Mouse (Mus musculus): ENCODE data around the gene Gabarapl1. TPM values are rescaled to one million over a fixed set of nuclear protein-coding genes. Genes with fewer than 3 reads are reported as not detected.
A peak's percentile ranks its signal among the peaks of the same experiment; 100 is the strongest.

Gene Gabarapl1
- total and polyA plus RNA-seq, 3 experiments = 43.9 to 102 (median 80.8) TPM

- Histone ChIP-seq H3K4me3 (replicated peaks in 1 of 3; ENCODE audit: low read depth in 2 of 3, low read length in 2 of 3, poor library complexity in 1 of 3) (no peak overlapping the region), H3K36me3 (replicated peaks in 1 of 2; ENCODE audit: control insufficient read depth in 1 of 2, insufficient read depth in 1 of 2, low read length in 1 of 2) (peaks cover 2 to 6% of the 10 kb centered on the region in 2 experiments), H3K4me2 (ENCODE audit: insufficient read depth, low read depth, poor library complexity, severe bottlenecking) (no peak overlapping the region), H3K27me3 (replicated peaks) (no peaks in the 10 kb centered on the region), H3K4me1 (ENCODE audit: control insufficient read depth in 1 of 2, insufficient read depth in 2 of 2) (peaks cover 3 to 16% of the 10 kb centered on the region in 2 experiments), H3K27ac (ENCODE audit: insufficient read depth, low read depth) (no peak overlapping the region), H3K9ac (ENCODE audit: insufficient read depth, low read depth) (no peak overlapping the region), H3K9me3 (replicated peaks; ENCODE audit: low read length) (no peaks in the 10 kb centered on the region), H3K79me2 (replicated peaks; ENCODE audit: control insufficient read depth, extremely low read depth, insufficient read depth, poor library complexity, severe bottlenecking) (peaks cover 19% of the 10 kb centered on the region)
- no peak for DNase-seq (ENCODE audit: extremely low read depth)
- TF ChIP-seq RCOR1 (conservative IDR thresholded peaks at IDR 0.05; ENCODE audit: low read depth, low read length) = no peak
- in situ Hi-C loops (cut with MboI; ENCODE audit: low pct_ligation_motif_present, low pct_unique_long_range_greater_than_20kb, low sequenced_read_pairs) (loop anchor here (25.0 kb wide), 1 partner anchor 268 kb away; no protein-coding TSS in a partner anchor), dilution Hi-C loops (cut with MboI; ENCODE audit: extremely low pct_ligation_motif_present, extremely low pct_unique_long_range_greater_than_20kb, low sequenced_read_pairs) (no loop called here)
These were observed 2.7 kb upstream of the Gabarapl1 start for GRCm38 (mm10) chr6:129530261-129530660.

GRCm38 (mm10) chr6:129532556-129532941 lies 411 bp upstream of the Gabarapl1 start:
- H3K4me3 ChIP-seq (replicated peaks in 1 of 3; ENCODE audit: low read depth in 2 of 3, low read length in 2 of 3, poor library complexity in 1 of 3) = peak overlapping the region in 2 of 3 experiments; percentile 90 to 92
- H3K4me1 ChIP-seq (ENCODE audit: control insufficient read depth in 1 of 2, insufficient read depth in 2 of 2) = peaks cover 7 to 37% of the 10 kb centered on the region in 2 experiments
- H3K4me2 ChIP-seq (ENCODE audit: insufficient read depth, low read depth, poor library complexity, severe bottlenecking) = peak overlapping the region; percentile 72
- in situ Hi-C loops (cut with MboI; ENCODE audit: low pct_ligation_motif_present, low pct_unique_long_range_greater_than_20kb, low sequenced_read_pairs) (loop anchor here (25.0 kb wide), 1 partner anchor 270 kb away; no protein-coding TSS in a partner anchor), dilution Hi-C loops (cut with MboI; ENCODE audit: extremely low pct_ligation_motif_present, extremely low pct_unique_long_range_greater_than_20kb, low sequenced_read_pairs) (no loop called here)
- H3K9ac ChIP-seq (ENCODE audit: insufficient read depth, low read depth) = peak overlapping the region; percentile 96
- no peak for DNase-seq (ENCODE audit: extremely low read depth)
- no peaks in the 10 kb centered on the region for H3K27me3 ChIP-seq (replicated peaks)
- peaks cover 27% of the 10 kb centered on the region for H3K79me2 ChIP-seq (replicated peaks; ENCODE audit: control insufficient read depth, extremely low read depth, insufficient read depth, poor library complexity, severe bottlenecking)
- no peaks in the 10 kb centered on the region for H3K9me3 ChIP-seq (replicated peaks; ENCODE audit: low read length)
- TF ChIP-seq CTCF (conservative IDR thresholded peaks at IDR 0.05 in 1 of 2, IDR thresholded peaks at IDR 0.05 in 1 of 2; ENCODE audit: low read depth in 2 of 2, low read length in 2 of 2) (peak in 1 of 2 experiments; percentile 5; a peak in 1 of 4 replicates), PAX5 (IDR thresholded peaks at IDR 0.05; ENCODE audit: low read length) (no peak)
- H3K36me3 ChIP-seq (replicated peaks in 1 of 2; ENCODE audit: control insufficient read depth in 1 of 2, insufficient read depth in 1 of 2, low read length in 1 of 2) = peaks cover 8 to 24% of the 10 kb centered on the region in 2 experiments
- H3K27ac ChIP-seq (ENCODE audit: insufficient read depth, low read depth) = no peak overlapping the region

- peak overlapping the region; percentile 70 for H3K4me2 ChIP-seq (ENCODE audit: insufficient read depth, low read depth, poor library complexity, severe bottlenecking)
- dilution Hi-C loops (cut with MboI; ENCODE audit: extremely low pct_ligation_motif_present, extremely low pct_unique_long_range_greater_than_20kb, low sequenced_read_pairs) = no loop called here
- H3K27ac ChIP-seq (ENCODE audit: insufficient read depth, low read depth) = no peak overlapping the region
- TF ChIP-seq BHLHE40 (IDR thresholded peaks at IDR 0.05; ENCODE audit: low read depth, low read length) = no peak
- no peak for TF ChIP-seq IRF4 (IDR thresholded peaks at IDR 0.05; ENCODE audit: low read depth, low read length)
- no peak for TF ChIP-seq CTCF (conservative IDR thresholded peaks at IDR 0.05 in 1 of 2, IDR thresholded peaks at IDR 0.05 in 1 of 2; ENCODE audit: low read depth in 2 of 2, low read length in 2 of 2)
- TF ChIP-seq POLR2AphosphoS2 (IDR thresholded peaks at IDR 0.05; ENCODE audit: low read depth, low read length) = no peak
- TF ChIP-seq CHD2 (IDR thresholded peaks at IDR 0.05; ENCODE audit: low read length) = no peak
- TF ChIP-seq ZMIZ1 (IDR thresholded peaks at IDR 0.05; ENCODE audit: low read depth, low read length) = no peak
- no peak for TF ChIP-seq JUND (conservative IDR thresholded peaks at IDR 0.05; ENCODE audit: low read depth, low read length)
- TF ChIP-seq SMC3 (IDR thresholded peaks at IDR 0.05; ENCODE audit: low read depth, low read length) = no peak
- TF ChIP-seq SIN3A (IDR thresholded peaks at IDR 0.05; ENCODE audit: low read length) = peak; percentile 8; the same call in 1 of the 2 replicates
- TF ChIP-seq USF1 (IDR thresholded peaks at IDR 0.05; ENCODE audit: low read depth, low read length) = no peak
- no peak for TF ChIP-seq MAX (IDR thresholded peaks at IDR 0.05; ENCODE audit: low read length)
- TF ChIP-seq MYC (IDR thresholded peaks at IDR 0.05; ENCODE audit: low read depth, low read length) = no peak
- 0 out of 2 replicates have a peak, but pooled peaks have one; percentile 29 for TF ChIP-seq TBP (conservative IDR thresholded peaks at IDR 0.05; ENCODE audit: low read depth, low read length)
- TF ChIP-seq ZNF384 (IDR thresholded peaks at IDR 0.05; ENCODE audit: low read depth, low read length) = peak; percentile 92
- no peak for TF ChIP-seq HCFC1 (IDR thresholded peaks at IDR 0.05; ENCODE audit: low read depth, low read length)
- no peaks in the 10 kb centered on the region for H3K27me3 ChIP-seq (replicated peaks)
- peak; percentile 38 for DNase-seq (ENCODE audit: extremely low read depth)
- no peaks in the 10 kb centered on the region for H3K9me3 ChIP-seq (replicated peaks; ENCODE audit: low read length)
- in situ Hi-C loops (cut with MboI; ENCODE audit: low pct_ligation_motif_present, low pct_unique_long_range_greater_than_20kb, low sequenced_read_pairs) = loop anchor here (25.0 kb wide), 1 partner anchor 272 kb away; no protein-coding TSS in a partner anchor
- H3K9ac ChIP-seq (ENCODE audit: insufficient read depth, low read depth) = peak overlapping the region; percentile 96
- peaks cover 20 to 39% of the 10 kb centered on the region in 2 experiments for H3K36me3 ChIP-seq (replicated peaks in 1 of 2; ENCODE audit: control insufficient read depth in 1 of 2, insufficient read depth in 1 of 2, low read length in 1 of 2)
- H3K4me1 ChIP-seq (ENCODE audit: control insufficient read depth in 1 of 2, insufficient read depth in 2 of 2) = peaks cover 7 to 41% of the 10 kb centered on the region in 2 experiments
- peaks cover 27% of the 10 kb centered on the region for H3K79me2 ChIP-seq (replicated peaks; ENCODE audit: control insufficient read depth, extremely low read depth, insufficient read depth, poor library complexity, severe bottlenecking)
- peak overlapping the region; percentile 90 to 98 (median 92) for H3K4me3 ChIP-seq (replicated peaks in 1 of 3; ENCODE audit: low read depth in 2 of 3, low read length in 2 of 3, poor library complexity in 1 of 3)
These were observed 1.1 kb downstream of the Gabarapl1 start for GRCm38 (mm10) chr6:129534057-129534456.

Data from CH12.LX (cell line).